Mouse (Mus musculus): ENCODE measurements around the gene Ubqln1. TPM values are rescaled to one million over a fixed set of nuclear protein-coding genes. Genes with fewer than 3 reads are reported as not detected.

Gene Ubqln1
- polyA plus RNA-seq, 1 experiment: 88.9 TPM

DNA sequence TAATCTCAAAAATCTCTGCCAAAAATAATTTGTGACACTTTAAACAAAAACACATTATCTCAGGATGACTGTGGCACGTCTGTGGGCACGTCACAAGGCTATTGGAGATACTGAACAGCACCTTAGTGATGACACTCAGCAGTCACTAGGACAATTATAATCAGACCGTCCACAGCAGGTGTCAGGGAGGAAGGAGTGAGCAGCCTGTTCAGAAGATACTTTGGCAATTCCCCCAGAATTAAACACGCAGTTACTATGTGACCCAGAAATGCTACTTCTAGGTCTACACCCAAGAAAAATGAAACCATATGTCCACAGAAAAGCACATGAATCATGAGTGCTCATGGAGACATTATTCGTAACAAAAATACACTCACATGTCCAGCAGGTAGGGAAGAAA is 5.0 kb downstream of the Ubqln1 start:
- TF ChIP-seq GATA1 (IDR thresholded peaks at IDR 0.05; ENCODE audit: low read length): no peak

DNA sequence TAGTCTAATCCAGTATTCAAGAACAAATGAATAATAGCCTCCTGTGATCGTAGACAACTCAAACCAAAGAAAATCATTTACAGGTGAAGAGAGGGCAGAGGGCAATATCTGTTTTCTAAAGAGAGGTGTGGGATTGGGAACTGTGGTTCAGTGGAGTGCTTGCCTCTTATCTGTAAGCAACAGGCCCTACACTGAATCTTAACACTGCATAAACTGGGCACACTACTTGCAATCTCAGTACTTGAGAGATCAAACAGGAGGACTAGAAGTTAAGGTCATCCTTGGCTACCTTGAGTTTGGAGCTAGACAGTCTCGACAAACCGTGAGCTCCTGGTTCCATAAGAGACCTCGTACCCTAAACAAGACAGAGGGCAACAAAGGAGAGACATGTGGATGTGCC is 9.4 kb downstream of the Ubqln1 start:
- TF ChIP-seq GATA1 (IDR thresholded peaks at IDR 0.05; ENCODE audit: low read length): no peak

- no peak for TF ChIP-seq GATA1 (IDR thresholded peaks at IDR 0.05; ENCODE audit: low read length)
Measured at GRCm38 (mm10) chr13:58204986-58205385, 10.5 kb downstream of the Ubqln1 start.

GRCm38 (mm10) chr13:58204202-58204601 is 11.3 kb downstream of the Ubqln1 start:
- TF ChIP-seq GATA1 (IDR thresholded peaks at IDR 0.05; ENCODE audit: low read length): no peak

DNA sequence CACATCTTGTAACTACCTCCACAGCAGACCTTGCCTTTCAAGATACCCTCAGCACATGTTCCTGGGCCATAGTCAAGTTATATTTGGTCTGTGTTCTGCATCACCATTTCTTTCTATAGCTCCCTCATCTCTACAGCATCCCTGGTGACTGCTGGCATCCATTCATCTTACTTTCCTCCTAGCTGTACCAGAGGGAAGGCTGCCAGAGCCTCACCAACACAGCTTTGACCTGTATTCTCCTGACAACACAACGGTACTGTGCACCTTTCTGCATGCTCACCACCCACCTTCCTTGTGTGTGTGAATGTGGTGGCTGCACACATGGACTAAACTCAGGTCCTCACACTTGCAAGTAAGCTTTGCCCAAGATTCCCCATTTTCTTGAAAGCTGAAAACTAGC is 12.6 kb downstream of the Ubqln1 start:
- TF ChIP-seq GATA1 (IDR thresholded peaks at IDR 0.05; ENCODE audit: low read length): no peak

GRCm38 (mm10) chr13:58201908-58202307 is 13.5 kb downstream of the Ubqln1 start:
- no peak for TF ChIP-seq GATA1 (IDR thresholded peaks at IDR 0.05; ENCODE audit: low read length)

DNA sequence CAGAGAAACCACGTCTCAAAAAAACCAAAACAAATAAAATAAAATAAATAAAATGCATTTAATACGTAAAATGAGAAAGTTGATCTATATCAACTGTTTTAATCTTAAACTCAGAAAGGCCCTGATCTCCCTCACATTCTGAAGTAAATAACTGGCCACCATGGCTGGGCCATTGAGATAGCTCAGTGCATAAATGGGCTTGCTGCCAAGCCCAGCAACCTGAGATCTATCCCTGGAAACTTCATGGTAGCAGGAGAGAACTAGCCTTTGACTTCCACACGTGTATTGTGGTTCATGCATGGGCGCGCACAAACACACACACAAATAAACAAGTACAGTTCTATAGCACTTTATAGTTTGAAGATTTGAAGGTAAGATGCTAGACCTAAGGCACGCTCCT is 14.1 kb downstream of the Ubqln1 start:
- no peak for TF ChIP-seq GATA1 (IDR thresholded peaks at IDR 0.05; ENCODE audit: low read length)

DNA sequence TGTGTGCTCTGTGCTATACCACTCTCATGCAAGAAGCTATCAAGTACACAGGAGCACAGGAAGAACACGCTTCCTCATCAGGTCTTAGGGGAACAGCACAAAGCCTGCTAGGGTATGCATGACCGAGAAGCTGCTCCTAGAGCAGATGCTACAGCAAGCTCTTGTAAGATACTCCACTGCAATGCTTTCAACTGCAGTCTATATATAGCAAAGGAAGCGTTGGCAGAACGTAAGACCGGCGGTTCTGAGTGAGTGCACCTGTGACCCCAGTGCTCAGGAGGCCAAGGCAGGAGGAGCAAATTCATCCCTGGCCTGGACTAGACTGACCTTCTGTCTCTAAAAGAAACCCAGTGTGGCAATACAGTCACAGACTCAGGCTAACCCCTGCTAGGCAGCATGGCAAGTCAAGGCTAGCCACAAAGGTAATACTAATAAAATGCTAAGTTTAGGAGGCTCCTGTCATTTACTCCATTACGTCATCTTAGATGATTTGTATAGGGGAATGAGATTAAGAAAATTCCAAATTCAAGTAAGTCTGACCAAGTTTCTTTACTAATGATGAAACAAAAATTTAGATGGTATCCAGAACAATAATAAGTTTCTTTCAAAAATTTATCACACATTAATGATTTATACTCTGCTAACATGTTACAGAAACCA is 17.3 kb downstream of the Ubqln1 start:
- no peak for TF ChIP-seq GATA1 (IDR thresholded peaks at IDR 0.05; ENCODE audit: low read length)

DNA sequence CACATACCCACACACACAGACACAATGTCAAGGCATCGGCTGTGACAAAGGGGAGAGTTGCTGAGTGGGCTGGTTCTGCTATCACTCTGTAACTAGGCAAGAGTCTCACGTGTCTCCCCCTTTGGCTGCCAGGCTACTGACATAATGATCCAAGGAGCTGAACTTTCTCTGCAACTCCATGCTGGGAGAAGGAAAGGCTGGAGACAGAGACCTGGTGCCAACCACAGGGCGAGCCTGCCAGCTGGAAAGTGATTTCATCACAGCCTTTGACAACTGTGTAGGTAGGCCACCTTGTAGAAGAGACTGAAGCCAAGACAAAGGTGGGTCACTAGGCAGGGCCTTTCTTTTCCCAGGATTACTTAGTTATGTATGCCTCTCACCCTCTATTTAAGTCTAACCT is 18.2 kb downstream of the Ubqln1 start:
- TF ChIP-seq GATA1 (IDR thresholded peaks at IDR 0.05; ENCODE audit: low read length): no peak

- TF ChIP-seq GATA1 (IDR thresholded peaks at IDR 0.05; ENCODE audit: low read length): no peak
Measured at GRCm38 (mm10) chr13:58194908-58195307, 20.5 kb downstream of the Ubqln1 start.

- TF ChIP-seq GATA1 (IDR thresholded peaks at IDR 0.05; ENCODE audit: low read length): no peak
Measured at GRCm38 (mm10) chr13:58193221-58193620, 22.2 kb downstream of the Ubqln1 start.

DNA sequence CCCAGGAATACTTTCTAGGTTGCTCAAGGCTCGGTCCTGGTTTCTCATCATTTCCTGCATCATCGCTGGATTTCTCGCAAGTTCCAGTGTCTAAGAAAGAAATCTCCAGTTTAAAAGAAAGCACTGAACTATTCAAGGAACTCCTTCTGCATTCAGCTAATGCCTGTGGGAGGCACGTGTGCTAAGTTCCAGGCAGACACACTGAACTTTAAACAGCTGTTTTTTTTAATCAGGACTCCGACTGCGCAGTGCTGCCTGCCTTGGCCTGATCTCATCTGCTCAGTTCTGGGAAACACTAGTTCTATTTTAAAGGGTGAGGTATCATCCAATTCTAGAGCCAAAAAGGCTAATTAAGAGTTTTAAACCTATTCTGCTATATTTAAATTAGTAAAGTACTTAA is 23.3 kb downstream of the Ubqln1 start:
- TF ChIP-seq GATA1 (IDR thresholded peaks at IDR 0.05; ENCODE audit: low read length): no peak

DNA sequence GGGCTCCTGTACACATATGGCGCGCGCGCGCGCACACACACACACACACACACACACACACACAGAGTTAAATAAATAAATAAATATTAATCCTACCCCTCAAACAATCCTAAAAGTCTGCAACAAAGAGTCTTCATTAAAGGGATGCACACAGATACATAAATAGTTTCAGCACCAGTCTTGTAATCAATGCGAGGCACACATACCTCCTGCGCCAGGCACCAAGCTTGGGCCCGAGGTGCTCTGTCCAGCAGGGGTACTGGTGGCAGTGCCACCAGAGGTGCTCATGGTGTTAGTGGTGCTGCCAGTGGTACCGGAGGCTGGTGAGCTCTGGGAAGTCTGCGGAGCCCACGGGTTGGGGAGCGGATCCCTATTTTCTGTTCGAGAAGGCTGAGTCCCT is 23.9 kb downstream of the Ubqln1 start:
- TF ChIP-seq GATA1 (IDR thresholded peaks at IDR 0.05; ENCODE audit: low read length): no peak

DNA sequence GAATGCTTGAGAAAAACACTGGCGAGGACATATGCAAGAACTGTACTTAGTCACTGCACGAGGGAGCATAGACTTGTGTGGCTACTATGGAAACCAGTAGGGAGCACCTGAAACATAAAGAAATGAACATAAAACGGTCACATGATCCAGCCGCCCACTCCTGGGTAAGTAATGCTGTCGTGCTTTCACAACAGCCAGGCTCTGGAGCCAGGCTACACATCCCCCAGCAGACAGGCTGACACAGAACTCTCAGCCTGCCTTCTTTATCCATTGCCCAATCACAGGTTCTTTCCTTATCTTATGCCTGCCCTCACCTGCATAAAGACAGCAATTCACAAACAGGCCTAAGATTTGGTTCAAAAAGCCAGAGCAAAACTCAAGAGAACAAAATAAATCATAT is 26.0 kb downstream of the Ubqln1 start:
- TF ChIP-seq GATA1 (IDR thresholded peaks at IDR 0.05; ENCODE audit: low read length): no peak

DNA sequence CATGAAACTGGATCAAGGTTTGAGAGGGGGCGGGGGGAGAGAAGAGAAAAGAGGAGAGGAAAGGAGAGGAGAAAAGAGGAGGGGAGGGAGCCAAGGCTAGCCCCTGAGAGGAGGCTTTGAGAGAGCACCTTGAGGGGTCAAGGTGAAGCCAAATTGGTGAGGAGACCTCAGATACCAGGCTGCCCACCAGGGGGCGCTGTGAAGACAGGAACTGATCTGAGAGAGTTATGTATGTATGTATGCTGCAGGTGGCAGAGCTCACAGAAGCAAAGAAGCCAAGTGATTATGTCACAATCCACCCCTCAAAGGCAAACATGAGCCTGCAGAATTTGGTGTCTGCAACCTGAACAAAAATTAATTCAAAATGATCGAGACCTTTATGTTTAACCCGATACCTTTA is 27.0 kb downstream of the Ubqln1 start:
- TF ChIP-seq GATA1 (IDR thresholded peaks at IDR 0.05; ENCODE audit: low read length): no peak

DNA sequence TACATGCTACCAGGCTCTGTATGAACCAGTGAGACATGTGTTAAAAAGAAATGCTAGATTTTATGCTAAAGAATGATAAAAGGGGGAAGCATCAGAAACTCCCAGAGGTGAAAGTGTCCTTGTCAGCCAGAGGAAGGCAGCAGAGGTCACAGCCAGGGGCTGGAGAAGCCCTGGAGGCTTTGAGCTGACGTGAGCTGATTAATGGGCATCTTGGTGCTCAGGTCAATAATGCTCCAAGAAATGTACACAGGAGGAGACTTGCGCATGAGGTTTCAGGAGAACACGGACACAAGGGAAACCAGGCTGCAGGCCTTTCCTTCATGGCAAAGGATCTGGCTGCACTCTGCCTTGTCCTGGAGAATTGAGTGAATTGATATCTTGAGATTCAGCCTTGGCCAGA is 27.7 kb downstream of the Ubqln1 start:
- no peak for TF ChIP-seq GATA1 (IDR thresholded peaks at IDR 0.05; ENCODE audit: low read length)

- no peak for TF ChIP-seq GATA1 (IDR thresholded peaks at IDR 0.05; ENCODE audit: low read length)
Measured at GRCm38 (mm10) chr13:58186281-58186680, 29.2 kb downstream of the Ubqln1 start.

DNA sequence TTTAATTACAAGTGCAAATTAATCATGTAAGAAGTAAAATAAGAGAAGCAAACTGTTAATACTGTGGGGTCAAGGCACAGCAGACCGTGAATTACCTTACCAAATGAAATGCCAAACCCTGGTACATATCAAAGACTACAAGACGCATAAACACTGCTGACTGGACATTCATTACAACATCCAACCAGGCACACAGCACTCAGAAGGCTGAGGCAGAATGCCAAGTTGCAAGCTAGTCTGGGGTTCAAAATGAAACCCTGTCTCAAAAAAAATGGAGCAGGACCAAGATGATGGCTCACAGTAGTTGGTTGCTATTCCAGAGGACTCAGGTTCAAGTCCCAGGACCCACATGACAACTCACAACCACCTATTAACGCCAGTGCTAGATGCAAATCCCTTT is 31.3 kb downstream of the Ubqln1 start:
- no peak for TF ChIP-seq GATA1 (IDR thresholded peaks at IDR 0.05; ENCODE audit: low read length)

Measured in G1E-ER4 (cell line).